Mouse (Mus musculus) ES-E14 (cell line): ENCODE measurements around the gene Tspyl3.

Source experiments
- HCFC1 ChIP-seq: IDR thresholded peaks from 2 replicates; pipeline ENCODE4 v1.6.1; 2012; ENCODE audit warnings: low read length, inconsistent platforms, borderline replicate concordance; ENCODE audit not compliant: insufficient read depth
- MAFK ChIP-seq: IDR thresholded peaks from 2 replicates; pipeline ENCODE4 v1.6.1; 2014; ENCODE audit warnings: mild to moderate bottlenecking, low read depth, low read length, inconsistent platforms; ENCODE audit not compliant: insufficient read depth
- ZC3H11A ChIP-seq: IDR thresholded peaks from 2 replicates; pipeline ENCODE4 v1.6.1; 2012; ENCODE audit warnings: low read depth, mild to moderate bottlenecking, inconsistent platforms, low read length, borderline replicate concordance
- ZNF384 ChIP-seq: IDR thresholded peaks from 2 replicates; pipeline ENCODE4 v1.6.1; 2012; ENCODE audit warnings: low read depth, low read length, inconsistent platforms

GRCm38 (mm10) chr2:153186176-153186591 is 39.1 kb downstream of the Tspyl3 start:
- TF ChIP-seq ZNF384 (no peak), MAFK (no peak), ZC3H11A (no peak), HCFC1 (no peak)
